In genomic region chr16:4448235-4448634, GRCm38 (mm10) we compare ENCODE assay signal across 7 mouse cellular contexts. TPM values are rescaled to one million over a fixed set of nuclear protein-coding genes. Genes with fewer than 3 reads are reported as not detected.
DNase-seq lines count a peak whose midpoint lies in the region; ATAC-seq and TF ChIP-seq lines count a peak whose summit lies in the region.

No protein-coding gene starts in this region.

- peak overlapping the region; percentile 64 for H3K27ac ChIP-seq in left cerebral cortex, adult 2 months

- intact Hi-C loops in heart, postnatal 14 days (cut with DNase I): no loop called here
- intact Hi-C loops in left cerebral cortex, adult 2 months (cut with DNase I): loop anchor here (1.0 to 2.0 kb wide), 3 partner anchors 18 to 28 kb away; partner anchors contain the start of gene Adcy9

- TF ChIP-seq CTCF in left cerebral cortex, adult 2 months (IDR thresholded peaks at IDR 0.05): no peak

- ATAC-seq in granulocyte monocyte progenitor cell, adult 5-6 weeks (replicated peaks; ENCODE audit: poor library complexity, severe bottlenecking): no peak

- peak; percentile 47 for DNase-seq in 3134 (ENCODE audit: extremely low read depth, insufficient read length, low spot score)
- DNase-seq in 3T3-L1 (ENCODE audit: low read depth, low spot score): peak; percentile 49
- peak; percentile 28 to 33 for DNase-seq in heart, postnatal 14 days
- DNase-seq in left cerebral cortex, adult 2 months (ENCODE audit: extremely low spot score in 1 of 2, low spot score in 2 of 2): peak; percentile 39 to 63
- no peak for DNase-seq in thymus, postnatal 0 days (ENCODE audit: low spot score)
- no peak for DNase-seq in adrenal gland, postnatal 25 days

- no peak overlapping the region for H3K4me3 ChIP-seq in left cerebral cortex, adult 2 months

RNA-seq across cellular contexts. Expression of gene Adcy9, which starts 27.9 kb away (rescaled TPM):
- 10 to 100 TPM; 21.2 to 25.0 TPM for total RNA-seq in heart, postnatal 14 days (2021)
- 10 to 100 TPM; 73.3 to 80.4 TPM for total RNA-seq in left cerebral cortex, adult 2 months (2021)
- polyA plus RNA-seq in thymus, postnatal 0 days (2015; fragmentation: Nextera tagmentation; extraction: Ambion mirVana): 0.48 and 0.61 TPM in 2 replicates
- total RNA-seq in adrenal gland, postnatal 25 days (2021): 59.2 and 85.6 TPM in 2 replicates
- 1.5 and 2.9 TPM in 2 replicates for total RNA-seq in granulocyte monocyte progenitor cell, adult 5-6 weeks (2014; fragmentation: Nextera tagmentation)
- 2.5 and 4.7 TPM in 2 replicates for total RNA-seq in granulocyte monocyte progenitor cell, adult 5-6 weeks (2017)

Comparison
In these comparisons a context has a peak if more than half of its experiments do, and no peak if none do; other contexts are left out.
1. DNase-seq: peak in 3134 (single experiment), 3T3-L1 (single experiment), heart, postnatal 14 days (2 of 2) and left cerebral cortex, adult 2 months (2 of 2); none in thymus, postnatal 0 days (single experiment) and adrenal gland, postnatal 25 days (single experiment).